Mouse (Mus musculus): Measurements from ENCODE around the gene Tomt. TPM values are rescaled to one million over a fixed set of nuclear protein-coding genes. Genes with fewer than 3 reads are reported as not detected.
"Not testable (repeated sequence)": the region's sequence is repeated elsewhere in the genome, so short reads cannot be mapped to it uniquely, and the experiment has no call there.

Gene Tomt
- polyA plus RNA-seq, 1 experiment, result not detected

DNA sequence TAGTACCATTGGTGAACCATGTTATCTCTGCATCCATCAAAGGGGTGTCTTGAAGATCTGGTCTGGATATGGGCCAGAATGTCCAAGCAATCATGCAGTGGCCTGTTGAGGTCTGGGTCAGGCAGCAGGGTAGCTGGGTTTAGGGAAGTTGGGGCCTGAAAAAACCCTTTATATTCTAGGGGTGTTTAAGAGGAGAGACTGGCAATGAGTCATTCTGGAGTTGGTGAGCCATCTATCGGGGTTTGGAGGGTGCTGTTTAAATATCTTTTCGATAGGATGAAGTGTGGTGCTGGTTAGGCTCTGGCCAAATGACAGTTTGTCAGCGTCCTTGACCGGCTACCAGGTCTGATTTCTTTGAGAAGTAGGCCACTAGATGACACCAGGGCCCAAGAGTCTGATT lies 29.8 kb upstream of the Tomt start:
- no peak overlapping the region for H3K4me3 ChIP-seq (ENCODE audit: insufficient read depth, low read length)
- peaks cover 2% of the 10 kb centered on the region; the same call in 1 of the 2 replicates for H3K4me1 ChIP-seq (ENCODE audit: control insufficient read depth, insufficient read depth, low read length)
- TF ChIP-seq POLR2A (IDR thresholded peaks at IDR 0.05; ENCODE audit: low read depth, low read length) (no peak), CTCF (IDR thresholded peaks at IDR 0.05; ENCODE audit: borderline replicate concordance, insufficient read depth, low read length) (no peak)
- H3K27ac ChIP-seq (ENCODE audit: insufficient read depth, low read length), result no peak overlapping the region

DNA sequence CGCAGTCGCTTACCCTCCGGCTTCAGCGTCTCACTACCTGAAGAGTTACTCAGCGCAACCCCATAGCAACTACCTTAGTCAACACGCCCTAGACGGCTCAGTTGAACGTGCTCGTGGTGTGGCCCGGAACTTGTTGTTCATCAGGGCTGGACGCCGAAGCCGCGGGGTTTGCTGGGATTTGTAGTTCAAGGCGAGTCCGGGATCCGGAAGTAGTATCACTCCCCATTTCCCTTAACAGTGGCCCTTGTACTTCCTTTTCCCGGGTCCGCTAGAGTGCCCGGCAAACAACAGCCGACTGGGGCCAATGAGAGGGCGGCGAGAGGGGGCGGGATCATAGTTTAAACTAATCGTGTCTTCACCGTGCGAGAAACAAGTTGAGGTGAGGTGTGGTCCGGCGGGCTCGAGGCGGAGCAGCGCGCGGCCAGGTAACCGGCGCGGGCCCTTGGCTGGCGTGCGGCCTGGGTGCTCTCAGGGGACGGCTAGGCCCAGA lies 27.6 kb upstream of the Tomt start, which contains the start of the genes Lrrc51 and Numa1:
TSS of gene Lrrc51 (minus strand) at position 145 of the 490 bp plus-strand sequence.
TSS of gene Numa1 (plus strand) at position 361 of the 490 bp plus-strand sequence.
- peaks cover 2% of the 10 kb centered on the region; the same call in 1 of the 2 replicates for H3K4me1 ChIP-seq (ENCODE audit: control insufficient read depth, insufficient read depth, low read length)
- peak within 1 kb of the TSS; percentile 85 for H3K27ac ChIP-seq (ENCODE audit: insufficient read depth, low read length)
- TF ChIP-seq CTCF (IDR thresholded peaks at IDR 0.05; ENCODE audit: borderline replicate concordance, insufficient read depth, low read length) (no peak), POLR2A (IDR thresholded peaks at IDR 0.05; ENCODE audit: low read depth, low read length) (peak; percentile 92)

DNA sequence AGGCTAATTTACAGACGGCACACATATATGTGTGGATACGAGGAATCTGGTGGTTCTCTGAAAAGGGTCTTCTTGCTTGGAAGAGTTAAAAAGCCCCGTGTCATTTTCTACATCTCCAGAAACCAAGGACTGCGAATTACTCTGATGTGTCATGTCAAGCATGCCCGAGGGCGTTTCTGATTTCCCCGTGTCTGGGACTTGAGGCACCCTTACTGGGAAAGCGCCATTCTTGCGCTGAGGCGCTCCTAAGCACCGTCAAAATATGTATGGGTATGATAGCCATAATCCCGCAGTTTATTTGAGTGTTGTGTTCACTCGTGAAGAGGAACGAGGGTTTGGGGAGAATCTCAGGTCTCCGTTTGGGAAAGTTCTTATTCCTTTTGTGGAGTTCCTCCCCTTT lies 27.1 kb upstream of the Tomt start:
- Histone ChIP-seq H3K4me1 (ENCODE audit: control insufficient read depth, insufficient read depth, low read length) (peaks cover 2% of the 10 kb centered on the region; the same call in 1 of the 2 replicates), H3K4me3 (ENCODE audit: insufficient read depth, low read length) (peak overlapping the region; percentile 59), H3K27ac (ENCODE audit: insufficient read depth, low read length) (peak overlapping the region; percentile 85)
- TF ChIP-seq CTCF (IDR thresholded peaks at IDR 0.05; ENCODE audit: borderline replicate concordance, insufficient read depth, low read length), result no peak

More for the DNA sequence above, 27.6 kb upstream of the Tomt start, which contains the start of the genes Lrrc51 and Numa1:
- H3K4me3 ChIP-seq (ENCODE audit: insufficient read depth, low read length), result peak within 1 kb of the TSS; percentile 83

DNA sequence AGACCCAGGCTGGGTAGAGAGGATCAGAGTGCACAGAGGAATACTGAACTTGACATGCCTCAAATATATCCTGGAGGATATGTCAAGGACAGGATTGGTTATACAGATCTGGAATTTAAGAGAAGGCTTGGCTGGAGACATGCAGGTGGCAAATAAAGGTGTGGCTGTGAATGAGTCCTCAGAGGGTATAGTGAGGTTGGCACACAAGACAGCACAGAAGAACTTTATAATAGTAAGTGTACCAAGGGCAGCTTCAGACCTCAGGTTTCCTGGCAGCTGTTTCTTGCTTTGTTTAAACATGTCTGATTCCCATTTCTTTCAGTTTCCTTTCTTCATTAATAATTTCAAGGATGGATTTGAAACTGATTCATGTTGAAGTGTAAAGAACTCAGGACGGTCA lies 26.4 kb upstream of the Tomt start:
- Histone ChIP-seq H3K4me3 (ENCODE audit: insufficient read depth, low read length) (peak overlapping the region; percentile 10; the same call in 1 of the 2 replicates), H3K27ac (ENCODE audit: insufficient read depth, low read length) (no peak overlapping the region), H3K4me1 (ENCODE audit: control insufficient read depth, insufficient read depth, low read length) (peaks cover 2% of the 10 kb centered on the region; the same call in 1 of the 2 replicates)
- TF ChIP-seq POLR2A (IDR thresholded peaks at IDR 0.05; ENCODE audit: low read depth, low read length), result no peak
- TF ChIP-seq CTCF (IDR thresholded peaks at IDR 0.05; ENCODE audit: borderline replicate concordance, insufficient read depth, low read length), result no peak

DNA sequence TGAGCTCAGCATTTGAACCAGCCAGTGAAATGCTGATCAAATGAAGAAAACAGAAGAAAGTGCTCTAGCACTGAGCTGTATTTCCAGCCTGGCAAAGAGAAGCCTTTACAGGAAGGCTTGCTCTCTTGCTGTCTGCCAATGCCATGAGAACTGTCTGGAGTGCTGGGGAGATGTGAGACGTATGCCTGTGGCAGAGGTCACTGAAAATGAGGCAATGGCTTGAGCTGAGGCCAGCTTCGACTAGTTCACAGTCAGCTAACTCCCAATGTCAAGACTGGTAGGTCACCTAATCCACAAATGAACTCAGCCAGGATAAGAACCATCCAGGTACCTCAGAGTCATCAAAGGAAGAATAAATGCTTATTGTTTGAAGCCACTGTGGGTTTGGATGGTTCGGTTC lies 21.9 kb upstream of the Tomt start:
- TF ChIP-seq POLR2A (IDR thresholded peaks at IDR 0.05; ENCODE audit: low read depth, low read length), result no peak
- TF ChIP-seq CTCF (IDR thresholded peaks at IDR 0.05; ENCODE audit: borderline replicate concordance, insufficient read depth, low read length), result no peak
- Histone ChIP-seq H3K4me1 (ENCODE audit: control insufficient read depth, insufficient read depth, low read length) (no peaks in the 10 kb centered on the region), H3K27ac (ENCODE audit: insufficient read depth, low read length) (no peak overlapping the region), H3K4me3 (ENCODE audit: insufficient read depth, low read length) (no peak overlapping the region)

DNA sequence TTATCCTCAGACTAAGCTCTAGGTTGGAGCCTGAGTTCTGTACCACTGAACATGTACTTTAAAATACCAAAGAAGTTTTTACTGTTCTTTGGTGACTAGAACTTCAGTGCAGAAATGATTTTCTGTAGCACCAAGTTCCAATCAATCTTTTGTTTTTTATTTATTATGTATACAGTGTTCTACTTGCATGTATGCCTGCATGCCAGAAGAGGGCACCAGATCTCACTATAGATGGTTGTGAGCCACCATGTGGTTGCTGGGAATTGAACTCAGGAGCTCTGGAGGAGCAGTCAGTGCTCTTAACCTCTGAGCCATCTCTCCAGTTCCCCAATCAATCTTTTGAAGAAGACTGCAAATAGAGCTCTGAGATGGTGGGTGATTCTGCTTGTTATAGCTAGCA lies 19.7 kb upstream of the Tomt start:
- H3K4me1 ChIP-seq (ENCODE audit: control insufficient read depth, insufficient read depth, low read length); H3K4me3 ChIP-seq (ENCODE audit: insufficient read depth, low read length); H3K27ac ChIP-seq (ENCODE audit: insufficient read depth, low read length): not testable (repeated sequence)

DNA sequence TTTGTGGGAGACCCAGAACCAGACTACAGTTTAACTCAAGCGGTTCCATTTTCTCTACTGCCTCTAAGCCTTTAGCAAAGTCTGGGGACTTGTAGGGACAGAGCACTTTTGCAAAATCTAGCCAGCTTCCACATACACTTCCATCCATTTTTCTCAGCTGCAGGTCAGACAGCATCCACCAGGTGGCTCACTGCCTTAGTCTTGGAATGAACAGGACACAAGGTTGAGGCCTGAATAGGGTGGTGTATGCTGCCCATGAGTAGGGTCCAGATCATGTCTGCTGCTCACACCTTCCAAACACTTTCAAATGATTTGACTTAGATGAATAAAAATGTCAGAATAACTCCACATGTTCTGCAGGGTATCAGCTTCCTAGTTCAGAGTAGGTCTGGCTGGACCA lies 11.9 kb upstream of the Tomt start:
- H3K4me3 ChIP-seq (ENCODE audit: insufficient read depth, low read length), result no peak overlapping the region
- no peaks in the 10 kb centered on the region for H3K4me1 ChIP-seq (ENCODE audit: control insufficient read depth, insufficient read depth, low read length)
- peak; percentile 91 for TF ChIP-seq CTCF (IDR thresholded peaks at IDR 0.05; ENCODE audit: borderline replicate concordance, insufficient read depth, low read length)
- TF ChIP-seq POLR2A (IDR thresholded peaks at IDR 0.05; ENCODE audit: low read depth, low read length), result no peak
- H3K27ac ChIP-seq (ENCODE audit: insufficient read depth, low read length), result no peak overlapping the region

DNA sequence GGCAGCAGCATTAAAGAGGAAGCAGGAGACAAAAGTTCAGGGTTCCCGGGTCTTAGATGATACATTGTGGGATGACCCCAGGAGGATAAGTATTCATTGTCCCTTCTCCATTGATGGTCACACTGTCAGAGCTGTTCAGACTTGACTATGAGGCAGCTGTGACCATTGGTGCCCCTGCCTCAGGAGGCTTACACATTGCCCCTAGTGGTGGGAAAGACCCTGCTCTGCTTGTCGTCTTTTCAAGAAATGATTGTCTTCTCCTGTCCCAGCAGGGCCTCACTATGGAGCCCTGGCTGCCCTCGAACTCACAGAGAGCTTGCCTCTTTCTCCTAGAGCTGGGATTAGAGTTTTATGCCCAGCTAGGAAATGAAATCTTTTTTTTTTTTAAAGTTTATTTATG lies 5.8 kb upstream of the Tomt start:
- no peak overlapping the region for H3K4me3 ChIP-seq (ENCODE audit: insufficient read depth, low read length)
- H3K27ac ChIP-seq (ENCODE audit: insufficient read depth, low read length), result no peak overlapping the region
- TF ChIP-seq POLR2A (IDR thresholded peaks at IDR 0.05; ENCODE audit: low read depth, low read length), result no peak
- TF ChIP-seq CTCF (IDR thresholded peaks at IDR 0.05; ENCODE audit: borderline replicate concordance, insufficient read depth, low read length), result peak; percentile 29; the same call in 1 of the 2 replicates

DNA sequence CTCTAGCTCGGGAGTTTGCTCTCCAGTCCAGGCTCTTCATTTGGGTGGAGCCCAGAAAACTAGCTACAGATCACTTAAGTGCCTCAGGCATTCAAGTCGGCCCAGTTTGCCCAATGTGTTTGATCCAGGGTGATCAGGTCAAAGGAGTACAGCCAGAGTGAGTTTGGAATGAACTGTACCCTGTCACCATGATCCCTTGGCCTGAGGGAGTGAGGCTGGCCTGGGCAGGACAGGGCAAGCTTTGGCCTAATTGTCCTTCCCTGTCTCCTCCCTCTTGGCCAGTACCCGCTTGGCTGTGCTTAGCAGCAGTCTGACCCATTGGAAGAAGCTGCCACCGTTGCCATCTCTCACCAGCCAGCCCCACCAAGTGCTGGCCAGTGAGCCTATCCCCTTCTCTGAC lies 4.0 kb upstream of the Tomt start:
- TF ChIP-seq CTCF (IDR thresholded peaks at IDR 0.05; ENCODE audit: borderline replicate concordance, insufficient read depth, low read length) (no peak), POLR2A (IDR thresholded peaks at IDR 0.05; ENCODE audit: low read depth, low read length) (no peak)
- H3K4me3 ChIP-seq (ENCODE audit: insufficient read depth, low read length), result no peak overlapping the region
- H3K27ac ChIP-seq (ENCODE audit: insufficient read depth, low read length), result no peak overlapping the region
- peaks cover 15% of the 10 kb centered on the region; the same call in 1 of the 2 replicates for H3K4me1 ChIP-seq (ENCODE audit: control insufficient read depth, insufficient read depth, low read length)

More for the DNA sequence above, 5.8 kb upstream of the Tomt start:
- H3K4me1 ChIP-seq (ENCODE audit: control insufficient read depth, insufficient read depth, low read length), result peaks cover 12% of the 10 kb centered on the region; the same call in 1 of the 2 replicates

DNA sequence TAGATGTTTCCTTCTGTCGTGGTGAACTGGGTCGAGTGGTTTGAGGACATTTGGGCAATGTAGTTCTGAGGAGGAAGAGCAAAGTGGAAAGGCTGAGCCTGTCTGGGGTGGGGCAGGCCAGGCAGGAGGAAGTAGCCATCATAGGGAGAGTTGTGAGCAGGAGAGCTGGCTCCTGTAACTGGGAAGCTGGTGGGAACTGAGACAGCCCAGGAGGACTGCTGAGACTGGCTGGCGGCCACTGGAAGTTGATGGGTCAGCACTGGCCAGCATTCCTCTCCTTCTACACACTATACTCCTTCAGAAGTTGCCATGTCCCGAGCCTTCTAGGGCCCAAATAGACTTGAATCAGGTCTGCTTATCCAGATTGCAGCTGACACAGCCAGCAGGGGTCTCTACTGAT lies 2.2 kb upstream of the Tomt start:
- Histone ChIP-seq H3K4me3 (ENCODE audit: insufficient read depth, low read length) (no peak overlapping the region), H3K4me1 (ENCODE audit: control insufficient read depth, insufficient read depth, low read length) (peaks cover 15% of the 10 kb centered on the region; the same call in 1 of the 2 replicates), H3K27ac (ENCODE audit: insufficient read depth, low read length) (no peak overlapping the region)
- no peak for TF ChIP-seq POLR2A (IDR thresholded peaks at IDR 0.05; ENCODE audit: low read depth, low read length)
- TF ChIP-seq CTCF (IDR thresholded peaks at IDR 0.05; ENCODE audit: borderline replicate concordance, insufficient read depth, low read length), result no peak

Data from embryonic fibroblast, embryonic 13.5 days (primary cell).